Mouse (Mus musculus) natural killer cell, adult 2 months (primary cell): ENCODE data around the gene Otop2.
A peak's percentile ranks its signal among the peaks of the same experiment; 100 is the strongest.

Source experiments
- DNase-seq, 2 experiments: peaks; one replicate each; pipeline ENCODE4 v3.0.0; 2022; ENCODE audit warnings: low spot score in 2 of 2

Gene Otop2

DNA sequence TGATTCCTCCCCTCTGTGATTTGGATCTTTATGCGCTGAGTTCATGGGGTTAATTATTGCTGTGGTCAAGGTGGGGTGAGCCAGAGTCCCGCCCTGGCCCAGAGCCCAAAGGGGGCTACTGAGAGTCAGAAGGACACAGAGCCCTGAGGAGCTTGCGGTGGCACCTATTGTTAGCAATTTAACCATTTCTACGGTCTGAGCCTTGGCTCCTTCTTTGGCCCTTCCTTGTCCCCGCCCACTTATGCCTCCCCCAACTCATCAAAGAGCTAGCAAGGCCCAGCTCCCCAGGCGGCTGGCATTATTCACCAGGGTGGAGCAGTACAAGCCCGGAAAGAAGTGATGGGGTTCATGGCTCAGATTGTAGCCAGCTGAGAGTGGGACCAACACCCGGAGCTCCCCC lies at the start of gene Otop2:
Otop2 (plus strand) TSS at position 301 of the 400 bp plus-strand sequence.
- no peak for DNase-seq

DNA sequence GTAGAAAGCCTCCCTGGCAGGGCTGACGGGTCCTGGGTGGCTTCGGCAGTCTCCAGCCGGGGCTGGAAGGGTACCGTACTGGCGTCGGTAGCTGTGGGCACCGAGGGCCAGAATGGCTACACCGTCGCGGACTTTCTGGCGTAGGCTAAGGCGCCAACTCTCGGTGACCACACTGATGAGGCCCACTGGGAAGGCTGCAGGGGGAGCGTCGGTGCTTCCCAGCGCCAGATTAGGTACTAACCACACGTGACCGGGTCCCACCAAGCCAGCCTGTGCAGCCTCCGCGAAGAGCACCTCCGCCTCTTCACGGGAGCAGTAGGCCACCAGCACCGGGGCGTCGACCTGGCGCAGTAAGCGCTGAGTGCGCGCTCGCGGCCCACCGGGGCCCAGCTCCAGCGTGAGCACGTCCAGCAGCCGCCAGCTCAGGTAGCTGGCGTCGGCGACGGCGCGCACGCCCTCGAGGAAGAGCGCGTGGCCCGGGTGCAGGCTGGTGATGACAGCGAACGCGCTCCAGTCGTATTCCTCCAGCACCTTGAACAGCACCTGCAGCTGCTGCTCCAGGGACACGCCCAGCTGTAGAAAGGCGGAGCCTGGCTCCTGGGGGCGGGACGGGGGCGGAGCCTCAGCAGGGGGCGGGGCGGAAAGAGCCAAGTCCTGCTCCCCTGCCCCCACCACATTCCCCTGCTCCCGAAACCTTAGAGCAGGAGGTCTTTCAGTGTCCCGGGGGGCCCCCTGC lies 49.0 kb upstream of the Otop2 start:
- no peak for DNase-seq

DNA sequence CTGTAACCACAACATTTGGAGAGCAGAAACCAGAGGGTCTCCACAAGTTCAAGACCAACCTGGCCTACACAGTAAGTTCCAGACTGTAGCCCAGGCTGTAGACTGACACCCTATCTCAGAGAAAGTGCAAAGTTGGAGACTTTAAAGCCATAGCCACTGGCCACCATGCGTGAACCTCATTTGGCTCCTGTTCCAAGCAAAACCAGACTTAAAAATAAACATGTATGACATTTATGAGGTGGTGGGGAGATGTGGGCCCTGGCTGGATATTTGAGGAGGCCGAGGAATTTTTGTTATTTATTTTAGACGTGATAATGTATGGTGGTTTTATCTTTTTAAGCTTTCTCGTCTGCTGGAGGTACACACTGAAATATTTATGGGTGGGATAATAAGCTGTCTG lies 47.8 kb upstream of the Otop2 start:
- no peak for DNase-seq

DNA sequence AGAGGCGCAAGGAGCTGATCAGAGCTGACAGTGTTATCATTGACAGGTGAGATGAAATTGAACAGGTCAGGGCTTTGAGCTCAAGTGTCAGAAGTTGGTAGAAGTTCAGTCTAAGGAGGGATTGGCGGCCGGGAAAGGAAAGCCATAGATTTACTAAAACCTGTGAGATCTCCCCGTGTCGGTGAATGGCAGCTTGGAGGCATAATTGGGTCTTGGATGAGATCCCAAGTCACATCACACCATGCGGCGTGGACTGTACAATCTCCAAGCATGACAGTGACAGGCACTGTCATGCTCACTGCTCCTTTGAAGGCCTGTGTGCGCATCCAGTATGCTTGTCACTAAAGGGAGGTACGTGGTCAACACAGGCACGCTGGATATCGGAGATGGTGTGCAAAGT lies 44.0 kb upstream of the Otop2 start:
- DNase-seq, result no peak

DNA sequence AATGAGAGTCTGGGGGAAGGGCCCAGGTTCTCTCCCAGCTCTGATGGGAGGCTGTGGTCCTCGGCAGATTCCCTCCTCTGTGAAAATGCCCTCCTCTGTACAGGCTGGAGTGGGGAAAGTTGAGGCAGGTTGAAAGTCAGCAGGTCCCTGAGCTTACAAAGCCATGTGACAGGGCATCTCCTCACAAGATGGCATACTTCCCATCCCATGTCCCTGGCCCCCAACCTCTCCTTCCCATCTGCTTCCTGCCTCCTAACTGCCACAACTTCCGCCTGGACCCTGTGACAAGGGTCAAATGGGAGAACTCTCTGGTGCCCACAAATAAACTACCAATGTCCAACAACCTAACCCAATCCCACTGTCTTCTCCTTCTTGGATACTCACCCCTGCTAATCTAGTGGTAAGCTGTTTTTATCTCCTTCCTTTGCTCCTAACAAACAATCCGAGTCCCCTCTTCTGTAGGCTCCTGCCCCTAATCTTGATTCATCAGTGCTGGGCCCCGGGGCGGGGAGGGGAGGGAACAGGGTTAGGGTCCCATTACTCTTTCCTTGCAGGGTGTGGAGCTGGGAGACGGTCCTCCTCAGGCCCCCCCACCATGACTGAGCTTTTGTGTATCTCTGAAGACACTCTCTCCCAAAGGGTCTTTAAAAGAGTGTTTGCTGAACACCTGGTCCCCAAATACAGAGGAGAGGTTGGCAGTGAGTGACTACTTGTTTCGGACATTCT lies 42.7 kb upstream of the Otop2 start:
- no peak for DNase-seq

DNA sequence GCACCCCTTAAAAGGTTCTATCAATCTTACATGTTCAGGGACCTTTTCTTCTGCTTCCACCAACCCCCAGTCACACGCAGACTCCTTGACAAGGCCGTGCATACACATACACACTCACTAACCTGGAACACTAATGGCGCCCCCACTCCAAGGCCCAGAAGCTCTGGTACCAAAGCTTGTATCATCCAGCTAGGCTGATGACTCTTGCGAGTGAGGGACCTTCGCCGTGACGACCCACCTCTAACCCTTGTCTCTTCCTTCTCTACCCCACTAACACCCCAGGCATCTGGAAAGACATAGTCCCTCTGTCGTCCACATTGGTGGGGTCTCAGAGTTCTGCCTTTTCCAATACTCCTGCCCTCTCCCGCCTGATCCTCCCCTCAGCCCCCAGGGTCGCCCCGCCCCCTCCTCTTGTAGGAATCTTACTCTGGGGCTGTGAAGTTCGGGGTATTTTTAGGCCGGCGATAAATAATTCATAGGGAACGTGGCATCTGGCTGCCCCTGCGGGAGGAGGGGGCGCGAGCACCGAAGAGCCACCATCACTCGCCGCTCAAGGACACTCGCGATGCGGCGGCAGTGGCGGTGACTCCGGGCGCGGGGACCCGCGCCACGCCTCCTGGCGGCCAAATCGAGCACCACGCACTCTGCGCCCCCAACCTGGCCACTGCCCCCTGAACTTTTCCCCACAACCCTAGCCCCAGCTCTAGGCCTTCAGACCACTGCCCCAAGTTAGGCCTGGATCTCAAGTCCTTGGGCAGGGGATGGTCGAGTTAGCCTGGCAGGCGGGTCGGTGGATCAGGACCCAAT lies 41.9 kb upstream of the Otop2 start:
- DNase-seq, result no peak

DNA sequence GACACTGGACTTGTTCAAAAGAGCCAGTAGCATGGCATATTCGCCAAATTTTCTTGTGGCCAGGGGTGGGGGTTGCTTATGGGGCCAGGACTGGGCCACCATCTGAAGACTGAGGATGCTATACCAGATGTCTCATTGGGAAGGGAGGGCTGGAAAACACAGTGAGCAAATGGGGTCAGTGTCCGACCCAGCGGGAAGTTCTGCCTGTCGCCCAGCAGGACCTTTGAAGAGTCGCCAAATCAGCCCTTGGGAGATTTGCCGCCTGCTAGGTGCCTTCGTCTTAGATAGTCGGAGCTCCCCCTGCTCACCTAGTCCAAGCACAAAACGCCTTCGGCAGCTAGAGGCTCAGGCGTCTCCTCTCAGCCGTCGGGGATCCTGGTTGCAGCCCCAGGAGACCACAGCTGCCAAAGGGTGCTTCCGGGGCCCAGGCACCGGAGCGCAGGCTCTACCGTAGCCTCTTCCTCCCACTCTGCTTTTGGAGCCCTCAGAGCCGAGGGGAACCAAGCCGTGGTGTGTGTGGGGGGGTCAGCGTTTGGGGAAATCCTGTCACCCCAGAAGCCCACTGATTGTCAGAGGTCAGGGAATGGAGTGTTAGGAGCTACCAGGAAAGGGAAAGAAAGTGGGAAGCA lies 41.1 kb upstream of the Otop2 start:
- DNase-seq, result no peak

DNA sequence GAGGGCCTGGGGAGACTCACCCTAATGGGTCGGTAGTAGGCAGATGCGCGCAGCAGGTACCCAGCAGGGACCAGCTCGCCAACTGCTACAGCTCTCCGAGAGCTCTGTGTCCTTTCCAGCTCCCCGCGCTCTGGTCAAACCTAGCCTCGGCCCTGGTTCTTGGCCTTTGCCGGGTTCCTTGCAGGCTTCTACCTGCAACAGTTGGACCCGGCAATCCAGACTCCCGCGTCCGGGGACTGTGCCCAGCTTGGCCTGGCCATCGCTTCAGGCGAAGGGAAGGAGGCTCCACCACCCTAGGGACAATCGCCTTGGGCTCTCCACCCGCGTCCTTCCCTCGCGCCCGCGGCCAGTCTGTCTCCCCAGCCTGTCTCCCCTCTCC lies 40.6 kb upstream of the Otop2 start:
- no peak for DNase-seq

DNA sequence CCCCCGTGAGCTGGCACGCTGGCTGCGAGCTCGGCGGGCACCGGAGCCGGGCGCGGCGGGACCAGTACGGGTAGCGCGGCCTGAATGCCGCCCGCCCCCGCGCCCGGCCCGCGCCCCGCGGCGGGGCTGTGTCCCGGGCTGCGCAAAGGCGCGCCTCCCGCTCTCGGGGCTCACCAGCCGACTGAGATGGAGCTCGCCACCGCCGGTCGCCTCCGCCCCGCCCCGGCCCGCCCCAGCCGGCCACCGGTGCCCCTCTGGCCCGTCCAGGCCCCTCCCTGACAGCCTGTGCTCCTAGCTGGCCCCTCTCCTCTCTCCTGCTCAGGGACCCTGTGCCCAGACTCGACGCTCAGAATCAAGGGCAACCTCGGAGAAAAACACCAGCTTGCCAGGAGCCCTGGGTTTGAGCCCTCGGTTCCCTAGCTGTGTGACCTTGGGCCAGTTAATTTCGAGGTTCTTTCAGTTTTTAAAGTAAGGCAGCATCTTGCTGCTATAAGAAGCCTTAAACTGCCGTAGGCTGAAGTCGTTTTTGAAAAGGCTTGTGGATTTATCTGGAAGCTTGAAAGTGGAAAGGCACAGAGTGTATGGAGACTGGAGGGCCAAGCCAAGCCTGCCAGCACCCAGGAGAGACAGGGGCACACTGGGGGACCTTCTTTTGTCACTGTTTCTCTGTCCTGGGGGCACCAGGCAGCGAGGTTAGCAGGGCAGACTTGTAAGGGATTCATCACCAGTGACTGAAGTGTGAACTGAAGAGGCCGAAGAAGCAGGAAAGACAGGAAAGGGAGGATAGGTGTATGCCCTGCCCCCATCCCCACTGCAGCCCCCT lies 39.7 kb upstream of the Otop2 start, which contains the start of gene Grin2c:
Grin2c (minus strand) TSS at position 183 of the 823 bp plus-strand sequence.
- no peak for DNase-seq

DNA sequence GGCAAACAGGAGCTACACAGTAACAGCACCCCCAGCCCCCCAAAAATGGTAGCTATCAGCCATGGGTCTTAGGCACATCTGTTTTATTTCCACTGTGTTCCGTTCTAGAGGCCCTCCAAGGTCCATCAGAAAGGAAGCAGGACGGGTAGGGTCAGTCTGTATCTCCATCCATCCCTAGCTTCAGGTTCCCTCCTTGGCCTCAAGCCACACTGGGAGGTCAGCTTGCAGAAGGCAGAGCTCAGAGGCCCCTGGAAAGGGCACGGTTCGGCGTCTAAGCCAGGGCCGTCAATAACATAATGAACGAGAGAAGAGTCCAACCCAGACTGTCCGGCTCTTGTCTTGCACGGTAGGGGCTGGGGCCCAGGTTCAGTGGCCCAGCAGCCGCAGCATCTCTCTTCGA lies 39.0 kb upstream of the Otop2 start:
- no peak for DNase-seq

DNA sequence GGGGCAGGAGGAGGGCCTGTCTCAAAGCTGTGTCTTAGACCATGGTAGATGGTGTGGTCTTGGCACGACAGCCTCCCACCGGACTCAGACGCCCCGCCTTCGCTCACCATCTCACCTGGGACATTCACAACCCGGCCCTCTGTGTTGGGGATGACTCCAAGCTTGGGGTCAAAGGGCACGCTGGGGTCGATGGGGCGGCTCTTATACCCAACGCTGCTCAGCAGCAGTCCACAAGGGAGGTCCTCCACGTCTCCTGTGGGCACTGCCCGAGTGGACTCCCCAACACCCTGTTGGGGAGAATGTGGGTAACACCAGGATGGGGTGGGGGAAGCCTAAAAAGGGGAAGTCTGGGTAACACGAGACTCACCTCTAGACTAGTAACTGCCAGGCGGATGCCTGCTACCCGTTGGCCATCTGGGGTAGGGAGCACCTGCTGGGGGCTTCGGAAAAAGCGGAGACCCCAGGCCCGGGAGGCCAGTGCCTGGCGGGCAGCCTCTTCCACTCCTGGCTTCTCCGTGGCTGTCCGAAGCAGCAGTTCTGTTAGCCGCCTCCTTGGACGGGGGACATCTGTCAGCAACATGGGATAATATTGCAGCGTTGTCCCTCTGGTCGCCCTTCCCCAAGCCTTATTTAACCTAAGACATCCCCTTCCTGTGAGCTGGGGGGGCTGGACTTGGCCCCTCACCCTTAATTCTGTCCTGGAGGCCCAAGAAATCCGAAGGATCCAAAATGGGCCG lies 37.5 kb upstream of the Otop2 start:
- no peak for DNase-seq

DNA sequence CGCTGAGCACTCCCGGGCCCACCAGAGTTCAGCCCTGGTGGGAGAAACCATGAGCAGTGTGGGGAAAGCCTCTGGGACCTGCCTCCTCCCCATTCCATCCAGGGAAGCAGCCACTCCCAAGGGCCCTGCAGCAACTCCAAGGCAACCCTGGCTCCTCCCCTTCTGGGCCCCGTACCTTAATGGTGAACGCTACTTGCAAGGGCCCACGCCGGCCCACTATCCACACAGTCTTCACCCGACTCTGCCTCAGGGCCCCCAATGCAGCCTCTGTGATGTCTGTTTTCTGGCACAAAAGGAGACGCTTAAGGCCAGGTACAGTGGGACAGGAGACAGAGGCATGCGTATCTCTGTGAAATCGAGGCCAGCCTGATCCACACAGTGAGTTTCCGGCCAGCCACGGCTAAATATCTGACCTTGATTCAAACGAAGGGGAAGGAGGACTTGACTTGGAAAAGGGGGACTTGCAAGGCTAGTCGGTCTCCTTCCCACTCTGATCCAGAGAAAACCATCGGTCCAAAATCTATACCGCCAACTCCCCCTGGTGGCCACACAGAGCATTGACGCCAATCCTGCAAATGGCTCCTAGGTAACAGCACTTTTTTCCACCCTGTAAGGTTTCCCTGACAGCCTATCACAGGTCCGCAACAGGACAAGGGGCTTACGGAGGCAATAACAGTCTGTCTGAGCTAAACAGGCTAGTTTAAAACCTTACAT lies 36.7 kb upstream of the Otop2 start:
- DNase-seq, result peak; percentile 45 to 46

DNA sequence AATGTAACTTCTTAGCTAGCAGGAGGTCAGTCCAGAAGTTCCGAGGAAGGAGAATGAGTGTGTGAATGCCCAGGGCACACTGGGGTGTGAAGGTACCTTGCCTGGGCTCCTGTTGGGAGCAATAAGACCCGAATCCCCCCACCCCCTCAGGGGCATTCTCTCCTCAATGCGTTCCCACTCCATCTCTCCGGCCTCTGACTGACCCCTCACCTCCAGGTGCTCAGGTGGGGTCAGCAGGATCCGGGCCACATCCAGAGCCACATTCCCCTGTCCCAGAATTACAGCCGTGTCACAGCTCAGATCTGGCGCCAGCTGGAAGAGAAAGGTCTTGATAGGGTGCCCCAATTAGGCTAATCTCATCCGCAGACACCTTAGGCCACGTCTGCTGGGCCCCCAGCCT lies 35.9 kb upstream of the Otop2 start:
- no peak for DNase-seq

DNA sequence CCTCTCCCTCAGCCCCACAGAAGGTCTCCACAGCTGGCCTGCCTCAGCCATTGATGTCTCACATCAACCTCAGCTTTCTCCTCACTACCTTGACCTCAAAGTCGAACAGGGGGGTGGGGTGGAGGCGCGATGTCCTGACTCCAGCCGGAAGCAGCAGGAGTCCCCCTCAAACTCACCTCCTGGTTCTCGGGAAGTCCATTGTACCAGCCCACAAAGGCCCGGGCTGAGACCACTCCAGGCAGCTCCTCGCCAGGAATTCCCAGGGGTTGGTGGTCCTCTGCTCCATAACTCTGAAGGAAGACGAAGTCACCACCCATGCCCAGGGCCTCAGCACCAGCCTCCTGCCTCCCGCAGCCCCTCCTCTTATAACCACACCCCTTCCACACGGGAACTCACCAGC lies 35.5 kb upstream of the Otop2 start:
- no peak for DNase-seq

DNA sequence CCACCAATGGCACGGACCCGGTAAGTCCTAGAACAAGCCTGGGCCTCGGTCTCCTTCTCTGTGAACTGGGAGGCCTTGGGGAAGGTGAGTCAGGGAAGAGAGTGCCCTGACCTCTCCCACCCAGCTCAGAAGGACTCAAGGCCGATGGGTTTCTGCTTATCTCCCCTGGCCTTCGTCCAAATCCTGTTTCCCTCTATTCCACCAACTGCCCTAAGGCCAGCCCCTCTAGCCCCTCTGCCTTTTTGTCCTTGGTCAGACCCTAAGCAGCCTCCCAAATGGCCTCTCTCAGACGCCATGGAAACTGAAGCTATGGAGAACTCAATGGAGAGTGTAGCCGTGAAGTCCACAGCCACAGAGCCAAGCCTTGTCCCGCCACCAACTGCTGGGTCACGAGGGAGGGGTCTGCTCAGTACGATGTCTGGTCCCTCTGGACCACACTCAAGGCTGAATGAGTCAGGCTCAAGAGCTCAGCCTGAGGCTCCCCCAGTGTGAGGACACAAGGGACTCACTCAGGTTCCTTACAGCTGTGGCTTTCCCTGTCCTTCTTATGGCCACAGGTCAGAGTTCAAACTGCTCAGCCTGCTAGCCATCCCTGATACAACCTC lies 34.0 kb upstream of the Otop2 start:
- DNase-seq, result no peak

DNA sequence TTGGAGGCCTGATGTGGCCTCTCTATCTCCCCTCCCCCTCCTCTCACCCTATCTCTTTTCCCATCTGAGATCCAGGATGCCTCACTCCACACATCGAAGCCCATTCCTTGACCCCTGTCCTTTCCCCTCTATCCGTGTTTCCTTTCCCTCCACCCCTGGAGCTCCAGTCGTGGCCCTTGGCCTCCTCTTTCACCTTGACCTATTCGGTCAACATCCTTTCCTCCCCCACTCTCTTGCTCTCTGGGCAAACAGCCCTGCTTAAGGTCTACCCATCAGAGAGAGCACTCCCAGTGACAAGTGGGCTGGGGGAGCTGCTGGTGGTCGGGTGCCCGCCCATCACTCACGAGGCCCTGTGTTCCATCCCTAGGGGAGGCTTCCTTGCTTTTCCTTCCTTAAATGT lies 33.2 kb upstream of the Otop2 start:
- DNase-seq, result no peak

DNA sequence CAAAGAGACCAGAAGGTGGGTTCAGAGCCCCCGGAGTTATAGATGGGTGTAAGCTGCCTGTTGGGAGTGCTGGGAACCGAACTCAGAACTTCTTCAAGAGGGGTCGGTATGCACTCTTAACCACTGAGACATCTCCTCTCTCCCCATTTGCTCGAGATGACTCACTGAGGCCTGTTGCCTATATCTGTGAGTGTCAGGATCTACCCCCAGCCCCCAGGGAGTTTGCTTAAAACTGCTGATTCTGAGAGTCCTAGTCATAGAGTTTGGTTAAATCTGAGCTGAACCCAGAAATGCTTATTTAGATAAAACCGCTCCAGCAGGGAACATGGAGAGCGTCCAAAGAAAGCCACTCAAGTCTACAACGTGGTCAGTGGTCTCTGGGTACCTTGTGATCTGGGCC lies 32.8 kb upstream of the Otop2 start:
- no peak for DNase-seq

DNA sequence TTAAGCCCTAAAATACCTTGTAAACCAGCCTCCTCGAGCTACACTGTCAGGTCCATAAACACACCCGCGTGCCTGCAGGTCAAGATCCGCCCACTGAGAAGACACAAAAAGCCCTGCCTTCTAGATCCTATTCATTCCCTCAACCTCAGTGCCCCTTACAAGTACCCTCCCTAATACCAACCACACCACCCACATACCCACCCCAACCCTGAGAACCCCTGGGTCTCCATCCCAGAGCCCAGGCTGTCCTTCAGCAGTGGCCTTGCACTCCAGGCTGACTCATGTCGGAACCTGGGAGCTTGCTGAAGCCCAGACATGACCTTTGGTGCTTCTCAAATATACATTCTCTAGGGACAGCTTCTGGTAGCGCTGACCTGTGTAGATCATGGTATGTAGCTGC lies 32.2 kb upstream of the Otop2 start:
- DNase-seq, result no peak

DNA sequence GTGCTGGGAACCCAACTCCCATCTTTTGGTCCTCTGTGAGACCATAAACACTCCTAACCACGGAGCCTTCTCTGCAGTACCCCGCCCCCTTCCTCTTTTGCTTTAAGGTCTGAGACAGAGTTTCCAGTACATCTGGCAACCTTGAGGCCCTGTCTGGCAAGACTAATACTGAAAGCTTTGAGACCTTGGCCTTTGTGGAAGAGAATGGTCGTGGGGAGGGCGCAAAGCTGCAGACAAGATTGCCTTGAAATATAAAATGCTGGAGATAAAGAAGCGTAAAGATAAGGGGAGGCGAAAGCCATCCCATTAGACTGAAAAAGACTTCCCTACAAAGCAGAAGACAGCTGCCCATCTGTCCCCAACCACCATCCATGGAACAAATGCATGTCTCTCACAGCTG lies 31.5 kb upstream of the Otop2 start:
- no peak for DNase-seq

DNA sequence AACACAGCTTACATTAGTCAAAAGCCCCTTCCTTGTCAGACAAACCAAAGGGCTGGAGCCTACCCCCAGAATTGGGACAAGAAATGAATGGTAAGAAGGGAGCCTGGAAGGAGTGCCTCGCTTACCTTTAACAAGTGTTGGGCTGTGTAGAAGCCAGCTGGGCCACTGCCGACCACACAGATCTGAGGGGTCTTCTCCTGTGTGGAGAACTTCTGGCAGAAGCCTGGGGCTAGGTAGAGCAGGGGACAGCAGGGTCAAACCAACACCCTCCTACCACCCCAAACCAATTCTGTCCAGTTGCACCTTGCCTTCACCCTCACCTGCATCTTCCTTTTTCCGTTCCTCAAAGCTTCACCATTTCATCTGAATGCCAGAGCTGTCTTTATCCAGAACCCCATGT lies 31.0 kb upstream of the Otop2 start:
- no peak for DNase-seq
